Mouse (Mus musculus) hindbrain, embryonic 16.5 days (tissue): ENCODE data around the gene Lef1. TPM values are rescaled to one million over a fixed set of nuclear protein-coding genes. Genes with fewer than 3 reads are reported as not detected.

ENCODE experiments used
- ATAC-seq: fragments of 200-750 bp; cut with Nextera tagmentation; 2 replicates; pipeline ENCODE4 v1.8.0; 2017; ENCODE audit warnings: moderate TSS enrichment, moderate library complexity
- H3K27ac ChIP-seq: fragments of 300-500 bp; sonication (generic); 2 replicates; pipeline ENCODE4 v1.5.1; 2014; ENCODE audit warnings: low read depth, mild to moderate bottlenecking, control low read depth, low read length, moderate library complexity
- H3K27me3 ChIP-seq: fragments of 300-500 bp; sonication (generic); replicated peaks from 2 replicates; pipeline ENCODE4 v1.6.1; 2014; ENCODE audit warnings: low read length; ENCODE audit not compliant: control insufficient read depth, insufficient read depth
- H3K36me3 ChIP-seq: fragments of 300-500 bp; sonication (generic); 2 replicates; pipeline ENCODE4 v1.6.1; 2014; ENCODE audit warnings: mild to moderate bottlenecking, low read length, moderate library complexity, mixed read lengths; ENCODE audit not compliant: control insufficient read depth, insufficient read depth
- H3K4me1 ChIP-seq: fragments of 300-500 bp; sonication (generic); 2 replicates; pipeline ENCODE4 v1.6.1; 2014; ENCODE audit warnings: low read depth, low read length; ENCODE audit not compliant: control insufficient read depth, insufficient read depth
- H3K4me2 ChIP-seq: fragments of 300-500 bp; sonication (generic); 2 replicates; pipeline ENCODE4 v1.6.1; 2014; ENCODE audit warnings: mild to moderate bottlenecking, low read length, control low read depth, moderate library complexity
- H3K4me3 ChIP-seq: fragments of 300-500 bp; sonication (generic); 2 replicates; pipeline ENCODE4 v1.5.1; 2014; ENCODE audit warnings: mild to moderate bottlenecking, low read length, control low read depth, moderate library complexity
- H3K9ac ChIP-seq: fragments of 300-500 bp; sonication (generic); 2 replicates; pipeline ENCODE4 v1.6.1; 2014; ENCODE audit warnings: low read depth, mild to moderate bottlenecking, control low read depth, low read length, moderate library complexity
- H3K9me3 ChIP-seq: fragments of 300-500 bp; sonication (generic); 2 replicates; pipeline ENCODE4 v1.6.1; 2014; ENCODE audit warnings: mild to moderate bottlenecking, low read length, moderate library complexity; ENCODE audit not compliant: control insufficient read depth
- WGBS: fragments of 180-500 bp; shearing (Covaris S2); extraction: QIAGEN DNeasy Blood & Tissue Kit; methylation state at CpG from one replicate; pipeline ENCODE4 v1.1.7; 2014; 5-methylcytosine and 5-hydroxymethylcytosine counted together
- polyA plus RNA-seq: library from polyadenylated mRNA; unstranded; fragments of >200 nt; fragmentation: Nextera tagmentation; extraction: Ambion mirVana; gene quantifications from 2 replicates; pipeline ENCODE4 v1.2.1, GENCODE M21; 2015

The Lef1 gene
- polyA plus RNA-seq, 1 experiment from 2014 or later, result 8.0 TPM

- Histone ChIP-seq H3K9me3 (no peaks in the 10 kb centered on the region), H3K27ac (no peak overlapping the region), H3K9ac (no peak overlapping the region), H3K4me1 (0 out of 2 replicates have a peak, but pooled peaks cover 2% of the 10 kb centered on the region), H3K27me3 (peaks cover 9% of the 10 kb centered on the region; the same call in 1 of the 2 replicates), H3K4me2 (no peak overlapping the region), H3K4me3 (no peak overlapping the region), H3K36me3 (no peaks in the 10 kb centered on the region)
- 59% methylated on average over 6 of the region's 6 CpGs for WGBS
- ATAC-seq, result no peak
Measured at GRCm38 (mm10) chr3:131083722-131084121, 26.5 kb upstream of the Lef1 start.

GRCm38 (mm10) chr3:131084718-131085561, 25.3 kb upstream of the Lef1 start:
- peak; percentile 69 for ATAC-seq
- Histone ChIP-seq H3K27ac (no peak overlapping the region), H3K9ac (no peak overlapping the region; the same call in 1 of the 2 replicates), H3K9me3 (no peaks in the 10 kb centered on the region), H3K4me3 (peak overlapping the region; percentile 33), H3K4me2 (peak overlapping the region; percentile 55), H3K36me3 (no peaks in the 10 kb centered on the region), H3K27me3 (peaks cover 9% of the 10 kb centered on the region; the same call in 1 of the 2 replicates), H3K4me1 (0 out of 2 replicates have a peak, but pooled peaks cover 2% of the 10 kb centered on the region)
- 5% methylated on average over 30 of the region's 30 CpGs for WGBS

GRCm38 (mm10) chr3:131085978-131086377, 24.3 kb upstream of the Lef1 start:
- H3K9me3 ChIP-seq, result no peaks in the 10 kb centered on the region
- H3K27ac ChIP-seq, result no peak overlapping the region
- no peak overlapping the region for H3K4me2 ChIP-seq
- no peak overlapping the region for H3K9ac ChIP-seq
- ATAC-seq, result no peak
- H3K4me3 ChIP-seq, result no peak overlapping the region
- WGBS, result 80% methylated on average over 9 of the region's 9 CpGs
- H3K36me3 ChIP-seq, result no peaks in the 10 kb centered on the region
- H3K4me1 ChIP-seq, result 0 out of 2 replicates have a peak, but pooled peaks cover 2% of the 10 kb centered on the region
- H3K27me3 ChIP-seq, result peaks cover 9% of the 10 kb centered on the region; the same call in 1 of the 2 replicates

GRCm38 (mm10) chr3:131089721-131090120, 20.6 kb upstream of the Lef1 start:
- Histone ChIP-seq H3K4me2 (no peak overlapping the region), H3K9me3 (no peaks in the 10 kb centered on the region), H3K4me1 (0 out of 2 replicates have a peak, but pooled peaks cover 2% of the 10 kb centered on the region), H3K36me3 (no peaks in the 10 kb centered on the region), H3K9ac (no peak overlapping the region), H3K4me3 (no peak overlapping the region), H3K27me3 (peaks cover 4% of the 10 kb centered on the region; the same call in 1 of the 2 replicates), H3K27ac (no peak overlapping the region)
- no peak for ATAC-seq
- whole genome bisulfite sequencing, result 49% methylated on average over 3 of the region's 3 CpGs

- H3K27me3 ChIP-seq, result no peaks in the 10 kb centered on the region; the same call in 1 of the 2 replicates
- H3K4me3 ChIP-seq, result no peak overlapping the region
- H3K4me2 ChIP-seq, result no peak overlapping the region
- H3K27ac ChIP-seq, result no peak overlapping the region
- no peaks in the 10 kb centered on the region for H3K9me3 ChIP-seq
- ATAC-seq, result no peak
- no peaks in the 10 kb centered on the region for H3K4me1 ChIP-seq
- no peaks in the 10 kb centered on the region for H3K36me3 ChIP-seq
- H3K9ac ChIP-seq, result no peak overlapping the region
- 80% methylated on average over 6 of the region's 6 CpGs for whole genome bisulfite sequencing
Measured at GRCm38 (mm10) chr3:131092113-131092512, 18.2 kb upstream of the Lef1 start.

GRCm38 (mm10) chr3:131093736-131094135, 16.5 kb upstream of the Lef1 start:
- no peaks in the 10 kb centered on the region; the same call in 1 of the 2 replicates for H3K27me3 ChIP-seq
- no peaks in the 10 kb centered on the region for H3K36me3 ChIP-seq
- no peak overlapping the region for H3K27ac ChIP-seq
- no peak overlapping the region for H3K4me3 ChIP-seq
- H3K4me2 ChIP-seq, result no peak overlapping the region
- 83% methylated on average over 12 of the region's 12 CpGs for WGBS
- H3K9ac ChIP-seq, result no peak overlapping the region
- ATAC-seq, result no peak
- H3K9me3 ChIP-seq, result no peaks in the 10 kb centered on the region
- H3K4me1 ChIP-seq, result no peaks in the 10 kb centered on the region

GRCm38 (mm10) chr3:131096105-131096504, 14.2 kb upstream of the Lef1 start:
- WGBS, result 77% methylated on average over 4 of the region's 4 CpGs
- ATAC-seq, result no peak
- Histone ChIP-seq H3K4me1 (no peaks in the 10 kb centered on the region), H3K4me2 (no peak overlapping the region), H3K27me3 (no peaks in the 10 kb centered on the region; the same call in 1 of the 2 replicates), H3K4me3 (no peak overlapping the region), H3K36me3 (no peaks in the 10 kb centered on the region), H3K27ac (no peak overlapping the region), H3K9me3 (no peaks in the 10 kb centered on the region), H3K9ac (no peak overlapping the region)

GRCm38 (mm10) chr3:131102191-131102774, 8.0 kb upstream of the Lef1 start:
- Histone ChIP-seq H3K9ac (no peak overlapping the region), H3K9me3 (no peaks in the 10 kb centered on the region), H3K4me1 (peaks cover 11% of the 10 kb centered on the region), H3K4me2 (no peak overlapping the region), H3K27me3 (peaks cover 16% of the 10 kb centered on the region), H3K27ac (no peak overlapping the region), H3K36me3 (no peaks in the 10 kb centered on the region), H3K4me3 (no peak overlapping the region)
- 16% methylated on average over 13 of the region's 13 CpGs for WGBS
- no peak for ATAC-seq

- Histone ChIP-seq H3K4me1 (peaks cover 18% of the 10 kb centered on the region), H3K27ac (no peak overlapping the region), H3K4me2 (no peak overlapping the region; the same call in 1 of the 2 replicates), H3K36me3 (no peaks in the 10 kb centered on the region), H3K4me3 (no peak overlapping the region), H3K9ac (no peak overlapping the region), H3K9me3 (no peaks in the 10 kb centered on the region), H3K27me3 (peaks cover 16% of the 10 kb centered on the region)
- WGBS, result 47% methylated on average over 8 of the region's 8 CpGs
- ATAC-seq, result no peak
Measured at GRCm38 (mm10) chr3:131105362-131105761, 4.9 kb upstream of the Lef1 start.
